Mouse (Mus musculus) small intestine, adult 2 months (tissue): Measurements from ENCODE around the gene 2700081O15Rik.

Source experiments
- CTCF ChIP-seq: fragments of 200-500 bp; IDR thresholded peaks from 2 replicates; pipeline ENCODE4 v1.5.1; 2012; ENCODE audit warnings: low read depth, mild to moderate bottlenecking, control low read depth, inconsistent platforms, low read length, moderate library complexity, mixed read lengths; ENCODE audit not compliant: insufficient replicate concordance, insufficient read length; ENCODE audit errors: extremely low read depth
- POLR2A ChIP-seq: fragments of 200-500 bp; IDR thresholded peaks from 2 replicates; pipeline ENCODE4 v1.6.1; 2012; ENCODE audit warnings: low read depth, mild to moderate bottlenecking, control low read depth, inconsistent platforms, low read length, moderate library complexity

- TF ChIP-seq POLR2A (no peak), CTCF (no peak)
These were observed 3.6 kb downstream of the 2700081O15Rik start for GRCm38 (mm10) chr19:7420841-7421601.
